Mouse (Mus musculus): ENCODE measurements around the gene Vps51. TPM values are rescaled to one million over a fixed set of nuclear protein-coding genes. Genes with fewer than 3 reads are reported as not detected.

Vps51 gene
- 64.1 and 87.5 TPM in 2 replicates for total RNA-seq (2023)

DNA sequence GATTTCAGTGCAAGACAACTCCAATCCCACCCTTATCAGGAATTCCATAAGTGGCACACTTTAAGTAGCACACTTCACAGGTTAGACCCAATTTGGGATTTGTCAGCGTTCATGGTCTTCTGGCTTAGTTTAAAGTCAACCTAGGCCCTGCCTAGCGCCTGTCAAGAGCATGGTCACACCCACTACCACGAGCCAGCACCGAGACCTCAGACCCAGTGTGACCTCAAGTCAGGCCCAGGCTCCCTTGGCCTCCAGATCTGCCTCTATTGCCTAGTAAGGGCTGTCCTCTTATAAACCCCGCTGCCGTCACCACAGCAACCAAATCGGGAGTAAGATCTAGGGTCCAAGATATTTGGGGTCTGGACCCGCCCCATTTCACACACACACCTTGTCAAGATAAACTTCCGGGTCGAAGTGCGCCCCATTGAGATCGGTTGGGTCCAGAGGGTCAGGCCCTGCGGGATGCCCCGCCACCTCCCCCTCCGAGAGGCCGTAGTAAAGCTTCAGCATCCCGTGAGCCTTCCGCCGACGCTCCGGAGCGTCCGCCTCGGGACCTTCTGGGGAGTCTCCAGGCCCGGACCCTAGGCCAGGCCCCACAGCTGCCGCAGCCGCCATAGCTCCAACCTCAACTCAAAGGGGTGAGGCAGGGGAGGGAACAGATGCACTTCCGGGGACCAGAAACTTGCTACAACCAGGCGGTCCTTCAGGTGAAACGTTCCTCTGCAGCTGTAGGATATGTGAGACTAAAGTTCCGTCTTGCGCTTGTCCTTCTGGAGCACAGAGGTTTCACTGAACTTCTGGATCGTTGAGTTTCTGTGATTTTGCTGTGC is at the start of gene Vps51:
TSS of gene Vps51 (minus strand) at position 668 of the 830 bp plus-strand sequence.

GRCm38 (mm10) chr19:6117986-6118676 is 41.1 kb upstream of the Vps51 start, which contains the start of gene Sac3d1:
Gene Sac3d1, minus strand, starts transcription at chr19:6118650.

DNA sequence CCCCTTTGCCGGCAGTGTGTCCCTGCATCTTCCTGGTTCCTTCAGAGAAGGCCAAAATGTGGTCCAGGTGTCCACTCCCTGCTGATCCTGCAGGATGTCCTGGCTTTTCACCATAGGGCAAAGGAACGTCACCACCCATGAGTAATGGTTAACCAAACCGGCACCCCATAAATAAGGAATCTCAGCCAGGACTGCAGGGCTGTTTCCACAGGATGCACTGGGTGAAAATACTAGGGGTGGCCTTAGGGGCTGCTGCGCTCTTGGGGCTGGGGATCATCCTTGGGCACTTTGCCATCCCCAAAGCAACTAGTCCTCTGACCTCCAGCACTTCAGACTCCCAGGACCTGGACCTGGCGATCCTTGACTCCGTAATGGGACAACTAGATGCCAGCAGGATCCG is 28.6 kb upstream of the Vps51 start, which contains the start of gene Naaladl1:
TSS of gene Naaladl1 (plus strand) at position 197 of the 400 bp plus-strand sequence.

GRCm38 (mm10) chr19:6094119-6094518 is 17.1 kb upstream of the Vps51 start, which contains the start of gene AC131692.1:
Gene AC131692.1, plus strand, starts transcription at chr19:6094419.

DNA sequence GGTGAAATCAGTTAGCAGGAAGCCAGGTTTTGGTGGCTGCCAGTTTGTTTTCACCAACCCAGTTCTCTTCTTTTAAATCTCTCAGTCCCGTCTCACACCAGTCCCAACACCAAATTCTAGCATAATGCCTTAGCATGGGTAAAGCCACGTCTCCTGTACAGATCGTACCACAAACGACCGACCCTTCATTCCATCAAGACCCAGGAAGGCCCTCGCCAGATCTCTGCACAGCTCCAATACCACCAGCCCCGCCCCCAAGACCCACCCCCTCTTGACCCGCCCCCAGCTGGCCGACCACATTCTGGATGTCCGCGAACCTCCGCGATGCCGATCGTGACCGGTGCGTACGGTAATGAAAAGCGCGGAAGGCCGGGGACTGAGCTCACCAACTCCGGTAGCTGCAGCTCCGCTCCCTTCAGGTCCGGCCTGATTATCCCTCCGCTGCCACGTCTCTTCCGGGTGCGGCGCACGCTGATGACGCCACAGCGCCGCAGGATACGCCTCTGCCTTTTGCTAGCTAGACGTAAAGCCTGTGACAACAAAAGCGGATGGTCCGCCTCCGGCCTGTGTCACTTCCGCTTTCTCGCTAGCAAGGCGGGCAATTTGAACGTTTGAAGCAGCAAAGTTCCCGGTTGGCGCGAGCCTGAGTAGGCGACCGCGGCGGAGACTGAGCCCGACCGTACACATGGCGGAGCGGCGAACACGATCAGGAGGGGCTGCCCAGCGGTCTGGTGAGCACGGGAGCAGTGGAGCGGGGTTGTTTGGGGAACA is 7.6 kb upstream of the Vps51 start, which contains the start of the genes Zfpl1 and Cdca5:
TSS of gene Zfpl1 (minus strand) at position 479 of the 771 bp plus-strand sequence.
TSS of gene Cdca5 (plus strand) at position 506 of the 771 bp plus-strand sequence.

GRCm38 (mm10) chr19:6082156-6082555 is 5.1 kb upstream of the Vps51 start, which contains the start of gene Gm28374:
Gene Gm28374, minus strand, starts transcription at chr19:6082256.

GRCm38 (mm10) chr19:6079983-6080480 is 3.0 kb upstream of the Vps51 start, which contains the start of gene Tmem262:
Gene Tmem262, plus strand, starts transcription at chr19:6080033.

GRCm38 (mm10) chr19:6067724-6068415 is 9.2 kb downstream of the Vps51 start, which contains the start of gene Tm7sf2:
Gene Tm7sf2, minus strand, starts transcription at chr19:6068373.

GRCm38 (mm10) chr19:6061021-6061533 is 16.0 kb downstream of the Vps51 start, which contains the start of gene Znhit2:
Gene Znhit2, plus strand, starts transcription at chr19:6061192.

GRCm38 (mm10) chr19:6057313-6058096 is 19.5 kb downstream of the Vps51 start, which contains the start of the genes Mrpl49 and Fau:
Gene Mrpl49, minus strand, starts transcription at chr19:6057785.
Gene Fau, plus strand, starts transcription at chr19:6057844.

GRCm38 (mm10) chr19:6046294-6047153 is 30.5 kb downstream of the Vps51 start, which contains the start of gene Syvn1:
Gene Syvn1, plus strand, starts transcription at chr19:6046576.

Other genes with a start within 250 kb of the Vps51 start
- 53.4 and 72.9 TPM in 2 replicates for gene Frmd8, start 202.0 kb downstream of the Vps51 start, total RNA-seq (2023)
- 45.7 and 49.6 TPM in 2 replicates for gene Slc25a45, start 199.4 kb downstream of the Vps51 start, total RNA-seq (2023)
- 1.3 and 3.5 TPM in 2 replicates for gene Tigd3, start 183.1 kb downstream of the Vps51 start, total RNA-seq (2023)
- 99.1 and 105 TPM in 2 replicates for gene Dpf2, start 164.2 kb downstream of the Vps51 start, total RNA-seq (2023)
- gene Cdc42ep2, start 152.4 kb downstream of the Vps51 start, total RNA-seq (2023) = 8.3 and 10.1 TPM in 2 replicates
- gene Pola2, start 113.0 kb downstream of the Vps51 start, total RNA-seq (2023) = 24.1 and 28.7 TPM in 2 replicates
- gene Slc22a20, start 91.1 kb downstream of the Vps51 start, total RNA-seq (2023) = 2.7 and 3.2 TPM in 2 replicates
- 255 and 284 TPM in 2 replicates for gene Capn1, start 61.3 kb downstream of the Vps51 start, total RNA-seq (2023)
- gene Syvn1, start 30.7 kb downstream of the Vps51 start, total RNA-seq (2023) = 59.6 and 66.3 TPM in 2 replicates
- gene Mrpl49, start 19.4 kb downstream of the Vps51 start, total RNA-seq (2023) = 12.9 and 14.9 TPM in 2 replicates
- 1,270 and 1,374 TPM in 2 replicates for gene Fau, start 19.4 kb downstream of the Vps51 start, total RNA-seq (2023)
- gene Znhit2, start 16.0 kb downstream of the Vps51 start, total RNA-seq (2023) = 7.4 and 16.4 TPM in 2 replicates
- gene Tm7sf2, start 8.9 kb downstream of the Vps51 start, total RNA-seq (2023) = 5.3 and 7.3 TPM in 2 replicates
- gene Tmem262, start 2.8 kb upstream of the Vps51 start, total RNA-seq (2023) = not detected in 2 replicates
- not detected in 2 replicates for gene Gm28374, start 5.0 kb upstream of the Vps51 start, total RNA-seq (2023)
- gene Zfpl1, start 7.7 kb upstream of the Vps51 start, total RNA-seq (2023) = 43.5 and 45.7 TPM in 2 replicates
- 31.1 and 36.1 TPM in 2 replicates for gene Cdca5, start 7.8 kb upstream of the Vps51 start, total RNA-seq (2023)
- gene AC131692.1, start 17.2 kb upstream of the Vps51 start, total RNA-seq (2023) = 1.8 and 2.3 TPM in 2 replicates
- gene Naaladl1, start 28.6 kb upstream of the Vps51 start, total RNA-seq (2023) = 0.25 and 0.66 TPM in 2 replicates
- 3.4 and 3.6 TPM in 2 replicates for gene Sac3d1, start 41.4 kb upstream of the Vps51 start, total RNA-seq (2023)
- gene Snx15, start 51.1 kb upstream of the Vps51 start, total RNA-seq (2023) = 14.9 and 15.0 TPM in 2 replicates
- not detected in 2 replicates for gene Batf2, start 63.8 kb upstream of the Vps51 start, total RNA-seq (2023)
- 7.5 and 9.2 TPM in 2 replicates for gene Arl2, start 64.3 kb upstream of the Vps51 start, total RNA-seq (2023)
- gene Majin, start 107.2 kb upstream of the Vps51 start, total RNA-seq (2023) = not detected in 2 replicates
- not detected in 2 replicates for gene Gpha2, start 149.1 kb upstream of the Vps51 start, total RNA-seq (2023)
- 10.7 and 12.1 TPM in 2 replicates for gene Ppp2r5b, start 158.6 kb upstream of the Vps51 start, total RNA-seq (2023)
- gene Atg2a, start 164.4 kb upstream of the Vps51 start, total RNA-seq (2023) = 358 and 488 TPM in 2 replicates
- 324 and 384 TPM in 2 replicates for gene Ehd1, start 199.5 kb upstream of the Vps51 start, total RNA-seq (2023)
- 13.6 and 16.9 TPM in 2 replicates for gene Cdc42bpg, start 229.2 kb upstream of the Vps51 start, total RNA-seq (2023)